Mouse (Mus musculus) bone marrow macrophage, adult 2 months (primary cell): Measurements from ENCODE around the gene Fbxw27. TPM values are rescaled to one million over a fixed set of nuclear protein-coding genes. Genes with fewer than 3 reads are reported as not detected.
"Not testable (repeated sequence)": the region's sequence is repeated elsewhere in the genome, so short reads cannot be mapped to it uniquely, and the experiment has no call there.

Experiments
- H3K27ac ChIP-seq: 2 replicates; pipeline ENCODE4 v1.5.1; 2012; ENCODE audit warnings: low read depth, low read length; ENCODE audit not compliant: insufficient read depth
- H3K4me1 ChIP-seq: 2 replicates; pipeline ENCODE4 v1.6.1; 2012; ENCODE audit warnings: low read length; ENCODE audit not compliant: control insufficient read depth, insufficient read depth
- H3K4me3 ChIP-seq: 2 replicates; pipeline ENCODE4 v1.5.1; 2012; ENCODE audit warnings: mild to moderate bottlenecking, low read length, moderate library complexity; ENCODE audit not compliant: insufficient read depth
- CTCF ChIP-seq: IDR thresholded peaks from 2 replicates; pipeline ENCODE4 v1.5.1; 2012; ENCODE audit warnings: low read depth, mild to moderate bottlenecking, low read length, moderate library complexity
- POLR2A ChIP-seq: IDR thresholded peaks from 2 replicates; pipeline ENCODE4 v1.6.1; 2012; ENCODE audit warnings: mild to moderate bottlenecking, low read depth, low read length, borderline replicate concordance
- polyA plus RNA-seq: library from polyadenylated mRNA; stranded (reverse); fragments of >200 nt; gene quantifications from 2 replicates; pipeline ENCODE4 v1.2.4, GENCODE M21; 2012; ENCODE audit not compliant: missing spikeins, insufficient read depth, insufficient read length

Gene Fbxw27
- polyA plus RNA-seq = not detected in 2 replicates

DNA sequence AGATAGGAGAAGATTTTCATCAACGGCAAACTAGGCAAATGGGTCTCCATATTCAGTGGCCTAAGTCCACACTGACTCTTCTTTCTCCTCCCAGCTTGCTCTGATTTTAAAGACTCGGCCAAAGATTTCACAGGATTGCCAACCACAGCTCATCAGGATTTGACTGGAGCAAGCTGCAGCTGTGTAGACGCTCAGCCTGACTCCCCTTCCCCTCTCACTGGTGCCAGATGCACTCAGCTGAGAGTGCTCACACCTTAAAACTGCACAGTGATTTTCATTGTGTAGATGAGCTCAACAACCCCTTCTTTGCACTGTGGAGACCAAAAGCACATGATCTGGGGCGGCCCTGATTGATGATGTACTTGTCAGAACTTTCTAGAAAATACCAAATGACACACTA lies at the start of gene Fbxw27:
TSS of gene Fbxw27 (minus strand) at position 101 of the 400 bp plus-strand sequence.
- H3K4me1 ChIP-seq, H3K27ac ChIP-seq, H3K4me3 ChIP-seq: not testable (repeated sequence)

DNA sequence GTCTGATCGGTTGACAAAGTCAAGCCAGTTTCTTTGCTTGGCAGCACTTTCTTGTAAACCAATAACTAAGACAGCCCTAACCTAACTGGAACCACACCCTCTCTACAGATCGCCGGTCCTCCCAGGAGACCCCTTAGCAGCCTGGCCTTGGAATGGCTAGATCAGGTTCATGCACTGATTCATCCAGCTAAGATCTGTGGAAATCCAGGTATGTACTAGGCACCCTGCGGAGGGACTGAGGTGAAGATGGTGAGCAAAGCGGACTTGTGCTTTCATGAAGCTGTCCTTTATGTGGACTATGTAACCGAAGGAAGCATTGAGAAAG lies 42.6 kb upstream of the Fbxw27 start:
- no peaks in the 10 kb centered on the region for H3K4me1 ChIP-seq
- H3K4me3 ChIP-seq = peak overlapping the region; percentile 75
- TF ChIP-seq CTCF (no peak), POLR2A (no peak)
- H3K27ac ChIP-seq = no peak overlapping the region

DNA sequence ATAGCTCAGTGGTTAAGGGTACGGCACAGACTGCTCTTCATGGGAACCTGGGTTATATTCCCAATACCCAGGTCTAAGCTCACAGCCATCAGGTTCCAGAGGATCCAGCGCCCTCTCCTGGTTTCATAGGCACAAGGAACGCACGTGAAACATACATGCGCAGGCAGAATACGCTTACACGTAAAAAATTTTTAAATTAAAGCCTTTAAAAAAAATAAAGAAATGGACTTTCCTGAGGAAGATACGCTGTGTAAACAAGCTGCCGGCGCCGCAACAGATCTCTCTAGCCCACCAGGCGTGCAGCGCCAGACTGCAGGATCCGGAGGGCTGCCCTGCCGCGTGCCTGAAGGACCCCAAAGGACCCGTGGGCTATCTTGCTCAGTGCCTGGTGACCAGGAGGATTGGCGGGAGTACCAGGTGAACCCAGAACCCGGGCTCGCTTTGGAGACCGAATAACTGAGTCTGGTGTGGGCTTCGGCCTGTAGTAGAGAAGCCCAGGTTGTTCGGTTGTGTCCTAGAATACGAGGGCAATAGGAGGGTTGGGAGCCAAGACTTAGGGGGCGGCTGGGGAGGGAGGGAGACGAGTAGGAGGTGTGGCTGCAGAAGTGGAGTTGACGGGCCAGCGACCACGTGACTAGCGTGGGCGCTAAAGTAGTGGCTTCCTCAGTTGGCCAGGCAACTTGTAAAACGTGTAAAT lies 42.1 kb upstream of the Fbxw27 start, which contains the start of gene Nme6:
TSS of gene Nme6 (plus strand) at position 359 of the 697 bp plus-strand sequence.
- Histone ChIP-seq H3K27ac (peak within 1 kb of the TSS; percentile 51), H3K4me1 (no peaks in the 10 kb centered on the region), H3K4me3 (peak within 1 kb of the TSS; percentile 75)
- peak; percentile 95 for TF ChIP-seq CTCF
- no peak for TF ChIP-seq POLR2A

DNA sequence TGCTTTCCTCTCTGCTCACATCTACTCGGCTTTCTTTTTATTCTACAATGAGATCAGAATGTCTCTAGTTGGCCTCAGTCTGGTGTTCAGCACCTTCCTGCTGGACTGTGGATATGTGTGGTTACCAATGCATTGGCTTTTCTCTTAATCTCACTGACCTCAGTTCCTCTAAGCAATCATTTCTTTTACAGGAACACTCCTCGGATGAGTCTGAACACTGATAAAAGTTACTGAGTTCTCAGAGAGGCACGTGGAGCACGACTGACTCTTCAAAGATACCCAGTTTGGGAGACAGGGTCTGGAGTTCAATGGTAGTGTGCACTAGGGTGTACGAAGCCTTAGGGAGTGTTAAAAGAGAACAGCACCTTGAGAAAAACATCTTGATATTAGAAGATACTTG lies 35.7 kb upstream of the Fbxw27 start:
- H3K4me1 ChIP-seq = no peaks in the 10 kb centered on the region
- TF ChIP-seq POLR2A = no peak
- TF ChIP-seq CTCF = no peak
- H3K4me3 ChIP-seq = no peak overlapping the region

DNA sequence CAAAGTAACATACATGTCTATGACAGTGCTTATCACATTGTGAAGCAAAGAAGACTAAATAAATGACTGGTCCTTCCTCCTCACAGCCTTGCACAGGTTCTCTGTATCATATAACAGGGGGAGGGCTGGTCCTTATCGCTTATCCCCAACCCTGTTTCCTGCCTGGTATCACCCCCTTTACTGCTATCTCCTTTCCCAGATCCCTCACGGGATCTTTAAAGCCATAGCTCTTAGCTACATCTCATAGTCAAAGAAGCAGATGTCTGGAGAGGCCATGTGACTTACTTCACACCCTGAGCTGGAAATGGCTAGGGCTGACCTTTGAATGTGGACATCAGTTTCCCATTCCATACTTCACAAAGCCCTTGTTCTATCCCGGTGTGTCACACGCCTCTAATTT lies 35.3 kb upstream of the Fbxw27 start:
- Histone ChIP-seq H3K4me3 (no peak overlapping the region), H3K4me1 (no peaks in the 10 kb centered on the region), H3K27ac (no peak overlapping the region)
- TF ChIP-seq POLR2A = no peak
- no peak for TF ChIP-seq CTCF

More for the DNA sequence above, 35.7 kb upstream of the Fbxw27 start:
- no peak overlapping the region for H3K27ac ChIP-seq

DNA sequence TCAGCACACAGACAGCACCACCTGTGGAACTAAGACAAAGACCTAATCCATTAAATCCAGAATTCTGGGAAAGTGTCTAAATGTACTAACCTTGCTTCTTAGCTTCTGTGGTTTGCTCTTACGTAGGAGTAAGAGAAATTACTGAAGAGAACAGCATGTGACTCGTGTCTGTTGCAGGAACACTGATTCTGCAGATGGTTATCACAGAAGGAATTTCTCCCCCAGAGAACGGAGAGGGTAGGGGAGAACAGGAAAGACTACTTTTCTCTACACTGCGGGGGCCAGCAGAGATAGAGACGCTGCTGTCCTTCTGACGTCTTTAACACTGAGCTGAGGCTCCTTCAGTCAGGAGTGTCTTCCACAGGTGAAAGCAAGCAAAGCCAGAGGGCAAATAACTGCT lies 25.9 kb upstream of the Fbxw27 start:
- no peak for TF ChIP-seq CTCF
- no peak for TF ChIP-seq POLR2A
- H3K27ac ChIP-seq = no peak overlapping the region

DNA sequence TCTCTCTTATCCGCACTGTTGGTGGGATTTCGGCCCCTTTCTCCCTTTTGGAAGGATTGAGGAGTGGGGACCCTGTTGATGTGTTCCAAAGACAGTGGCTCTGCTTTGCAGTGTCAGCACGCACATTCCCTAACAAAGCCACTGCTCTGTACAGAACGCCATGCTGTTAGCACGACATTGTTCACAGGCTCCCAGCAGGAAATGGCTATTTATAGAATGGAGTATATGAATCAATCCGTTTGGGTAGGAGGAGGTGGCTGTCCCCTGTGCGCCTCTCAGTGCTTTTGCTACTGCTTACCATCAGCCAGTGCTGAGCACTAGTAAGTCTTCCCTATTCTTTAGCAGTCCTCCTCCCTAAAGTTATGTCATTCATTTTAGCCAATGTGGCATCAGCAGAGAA lies 23.0 kb upstream of the Fbxw27 start:
- H3K4me1 ChIP-seq = no peaks in the 10 kb centered on the region
- no peak overlapping the region for H3K4me3 ChIP-seq
- no peak overlapping the region for H3K27ac ChIP-seq
- no peak for TF ChIP-seq CTCF

More for the DNA sequence above, 25.9 kb upstream of the Fbxw27 start:
- no peak overlapping the region for H3K4me3 ChIP-seq
- H3K4me1 ChIP-seq = no peaks in the 10 kb centered on the region

DNA sequence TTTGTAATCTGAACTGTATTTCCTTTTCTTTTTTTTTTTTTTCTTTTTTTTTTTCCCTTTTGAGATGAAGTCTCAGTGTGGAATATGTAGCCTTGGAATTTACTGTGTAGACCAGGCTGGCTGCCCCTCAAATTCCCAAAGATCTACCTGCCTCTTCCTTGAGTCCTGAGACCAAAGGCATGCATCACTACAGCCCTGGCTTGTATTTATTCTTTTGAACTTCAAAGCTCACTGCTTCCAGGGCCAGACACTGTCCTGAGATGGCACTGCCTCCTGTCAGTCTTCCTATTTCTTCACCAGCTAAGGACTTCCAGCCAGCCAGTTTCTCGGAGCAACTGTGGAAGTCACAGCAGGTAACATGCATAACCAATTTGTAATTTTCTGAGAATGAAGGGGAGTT lies 21.5 kb upstream of the Fbxw27 start, which contains the start of gene Spink8:
TSS of gene Spink8 (plus strand) at position 301 of the 400 bp plus-strand sequence.
- Histone ChIP-seq H3K4me1 (no peaks in the 10 kb centered on the region), H3K4me3 (no peak within 1 kb of the TSS), H3K27ac (no peak within 1 kb of the TSS)
- TF ChIP-seq CTCF (no peak), POLR2A (no peak)

DNA sequence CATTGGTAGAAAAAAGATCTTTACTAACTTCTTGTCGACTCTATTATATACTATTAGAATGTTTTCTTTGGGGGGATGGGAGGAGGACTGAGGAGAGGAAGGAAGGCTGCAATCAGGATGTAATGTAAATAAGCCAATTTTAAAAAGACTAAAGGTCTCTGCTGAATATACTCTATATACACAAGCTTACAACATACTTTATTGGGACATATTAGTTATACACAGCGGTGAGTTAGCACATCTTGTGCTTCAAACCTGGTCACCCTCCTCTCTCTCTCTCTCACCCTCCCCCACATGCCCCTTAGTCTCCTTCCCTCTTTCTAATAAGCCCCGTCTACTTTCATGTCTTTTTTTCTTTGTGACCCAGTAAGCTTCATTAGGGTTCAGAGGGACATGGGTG lies 17.4 kb upstream of the Fbxw27 start:
- no peak overlapping the region for H3K27ac ChIP-seq

DNA sequence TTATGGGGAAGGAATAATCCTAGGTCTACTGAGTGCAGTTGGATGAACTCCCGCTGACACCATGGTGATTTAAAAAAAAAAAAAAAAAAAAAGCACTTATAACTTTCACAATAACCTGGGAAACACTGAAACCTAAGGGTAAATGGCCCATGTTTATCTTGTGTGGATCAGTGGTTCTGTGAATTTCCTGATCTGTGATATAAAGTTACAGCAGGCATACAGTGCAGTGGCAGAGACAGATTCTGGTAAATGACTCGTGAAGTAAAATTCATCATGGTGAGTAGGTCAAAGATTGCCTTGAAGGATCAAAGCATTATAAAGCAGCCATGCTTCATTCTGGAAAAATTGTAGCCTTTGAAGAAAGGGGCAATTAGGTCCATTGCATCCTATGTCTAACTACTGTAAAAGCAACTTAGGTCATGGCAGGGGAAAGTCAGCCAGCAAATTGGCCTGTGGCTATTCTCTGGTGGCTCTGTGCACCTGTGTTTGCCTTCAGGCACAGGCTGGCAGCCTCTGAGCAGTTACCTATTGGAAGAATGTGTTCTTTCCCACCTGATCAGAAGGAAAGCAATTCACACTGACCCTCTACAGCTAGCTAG lies 16.3 kb upstream of the Fbxw27 start:
- H3K4me3 ChIP-seq = no peak overlapping the region
- no peak for TF ChIP-seq POLR2A
- TF ChIP-seq CTCF = no peak
- H3K27ac ChIP-seq = no peak overlapping the region
- H3K4me1 ChIP-seq = no peaks in the 10 kb centered on the region

More for the DNA sequence above, 17.4 kb upstream of the Fbxw27 start:
- TF ChIP-seq POLR2A = no peak
- no peak for TF ChIP-seq CTCF
- no peak overlapping the region for H3K4me3 ChIP-seq
- no peaks in the 10 kb centered on the region for H3K4me1 ChIP-seq
